Mouse (Mus musculus) embryo, embryonic 10 days (tissue): ENCODE data around the gene 0610012G03Rik.
"Not testable (repeated sequence)": the region's sequence is repeated elsewhere in the genome, so short reads cannot be mapped to it uniquely, and the experiment has no call there.

ENCODE experiments used
- DNase-seq: peaks from one replicate; pipeline ENCODE4 v3.0.0-alpha.2; 2015; ENCODE audit warnings: low spot score

The 0610012G03Rik gene

DNA sequence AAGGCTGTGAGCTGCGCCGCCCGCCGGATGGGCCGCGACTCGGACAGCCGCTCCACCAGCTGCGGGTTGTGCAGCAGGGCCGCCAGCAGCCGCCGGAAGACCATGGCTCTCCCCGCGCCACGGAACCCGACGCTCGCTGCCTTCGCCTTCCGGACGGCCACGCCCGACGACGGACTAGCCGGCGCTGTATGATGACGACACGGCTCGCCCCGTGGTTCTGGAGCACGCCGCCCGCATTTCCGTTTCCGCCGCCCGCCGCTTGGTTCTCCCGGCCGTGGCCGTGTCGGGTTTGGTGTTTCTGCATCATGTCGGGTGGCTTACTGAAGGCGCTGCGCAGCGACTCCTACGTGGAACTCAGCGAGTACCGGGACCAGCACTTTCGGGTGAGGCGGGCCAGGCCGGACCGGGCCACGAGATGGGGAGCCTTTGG lies at the start of gene 0610012G03Rik, which contains the start of gene Ncbp2:
Gene 0610012G03Rik, minus strand, starts transcription at position 150 of the 430 bp plus-strand sequence.
Gene Ncbp2, plus strand, starts transcription at position 169 of the 430 bp plus-strand sequence.
- peak; percentile 100 for DNase-seq

DNA sequence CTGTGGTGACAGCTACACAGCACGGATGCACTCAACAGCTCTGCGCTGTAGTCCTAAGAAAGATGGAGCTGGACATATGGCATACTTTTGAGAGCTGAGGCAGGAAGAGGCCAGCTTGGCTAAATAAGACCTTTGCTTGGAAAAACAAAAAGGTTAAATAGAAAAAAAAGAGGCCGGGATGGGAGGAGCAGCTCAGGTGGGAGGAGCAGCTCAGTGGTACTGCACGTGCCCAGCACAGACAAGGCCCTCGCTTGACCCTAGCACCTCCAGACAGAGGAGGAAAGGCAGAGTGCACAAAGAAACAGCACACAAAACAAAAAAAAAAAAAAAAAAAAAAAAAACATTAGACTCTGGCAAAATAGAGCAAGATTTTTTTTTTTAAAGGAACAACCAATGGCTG lies 48.1 kb upstream of the 0610012G03Rik start:
- DNase-seq, result no peak

DNA sequence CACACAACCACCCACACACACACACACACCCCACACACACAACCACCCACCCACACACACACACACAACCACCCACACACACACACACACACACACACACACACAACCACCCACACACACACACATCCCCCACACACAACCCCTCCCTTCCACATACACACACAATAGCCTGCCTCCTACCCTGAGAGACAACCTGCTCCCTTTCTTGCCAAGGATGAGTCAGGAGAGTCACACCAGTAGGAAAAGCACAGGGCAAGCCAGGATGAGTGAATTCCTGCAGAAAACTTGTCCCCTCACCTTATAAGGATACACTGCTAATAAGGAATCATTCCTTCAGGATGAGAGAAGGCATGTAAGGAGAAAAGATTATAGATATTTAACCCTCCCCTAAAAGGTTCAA lies 45.7 kb upstream of the 0610012G03Rik start:
- DNase-seq, result no peak

DNA sequence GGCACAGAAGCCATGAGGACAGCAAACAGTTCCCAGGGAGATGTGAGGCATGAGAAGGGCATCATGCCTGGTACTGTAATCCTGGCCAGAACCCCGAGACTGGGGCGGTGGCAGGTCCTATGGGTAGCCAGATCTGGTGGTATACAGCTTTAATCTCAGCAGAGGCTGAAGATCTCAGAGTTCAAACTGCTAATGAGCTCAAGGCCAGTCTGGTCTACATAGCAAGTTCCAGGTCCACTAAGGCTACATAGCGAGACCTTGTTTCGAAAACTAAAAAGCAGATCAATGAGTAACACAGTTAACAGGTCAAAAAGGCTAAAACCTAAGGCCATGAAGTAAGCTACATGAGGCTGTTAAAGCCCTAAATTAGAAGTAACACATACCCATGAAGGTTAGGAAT lies 44.9 kb upstream of the 0610012G03Rik start:
- DNase-seq, result no peak

DNA sequence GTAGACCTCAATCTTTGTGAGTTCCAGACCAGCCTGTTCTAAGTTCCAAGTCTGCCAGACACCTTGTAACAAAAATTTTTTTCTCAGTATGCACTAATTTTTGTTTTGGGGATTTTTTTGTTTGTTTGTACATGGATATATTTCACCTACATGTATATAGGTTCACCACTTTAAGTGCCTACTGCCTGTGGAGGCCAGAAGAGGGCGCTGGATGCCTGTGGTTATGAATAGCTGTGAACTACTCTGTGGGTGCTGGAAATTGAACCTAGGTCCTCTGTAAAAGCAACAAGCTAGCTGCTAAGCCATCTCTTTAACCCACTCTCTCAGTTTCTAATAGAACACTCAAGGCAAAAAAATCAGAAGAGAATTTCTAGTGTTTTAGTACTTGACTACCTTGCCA lies 43.7 kb upstream of the 0610012G03Rik start:
- DNase-seq, result no peak

DNA sequence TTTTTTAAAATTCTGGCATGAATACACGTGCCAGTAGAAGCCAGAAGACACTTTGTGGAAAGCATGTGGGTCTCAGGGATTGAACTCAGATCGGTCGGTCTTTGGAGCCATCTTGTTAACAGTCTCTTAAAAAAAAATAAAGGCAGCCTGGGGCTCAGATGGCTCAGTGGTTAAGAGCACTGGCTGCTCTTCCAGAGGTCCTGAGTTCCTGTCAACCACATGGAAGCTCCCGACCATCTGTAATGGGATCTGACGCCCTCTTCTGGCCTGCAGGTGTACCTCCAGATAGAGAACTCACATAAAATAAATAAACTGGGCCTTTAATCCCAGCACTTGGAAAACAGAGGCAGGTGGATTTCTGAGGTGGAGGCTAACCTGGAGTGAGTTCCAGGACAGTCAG lies 32.7 kb upstream of the 0610012G03Rik start:
- no peak for DNase-seq

DNA sequence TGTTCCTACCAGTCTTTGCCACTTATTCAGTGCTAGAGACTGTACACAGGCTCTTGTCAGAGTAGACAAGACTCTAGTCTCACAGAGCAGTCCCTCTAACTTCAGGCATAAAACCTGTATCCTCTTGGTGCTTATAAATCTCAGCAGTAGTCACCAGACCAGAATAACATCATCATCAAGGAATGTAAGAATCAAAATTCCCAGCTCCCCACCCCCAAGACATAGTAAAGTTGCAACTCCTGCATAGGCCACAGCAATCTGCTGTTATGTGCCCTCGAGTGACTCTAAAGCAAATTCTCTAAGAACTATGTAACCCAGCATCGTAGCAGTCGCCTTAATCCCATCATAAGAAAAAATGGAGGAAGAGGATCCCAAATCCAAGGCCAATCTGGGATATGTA lies 31.2 kb upstream of the 0610012G03Rik start:
- no peak for DNase-seq

DNA sequence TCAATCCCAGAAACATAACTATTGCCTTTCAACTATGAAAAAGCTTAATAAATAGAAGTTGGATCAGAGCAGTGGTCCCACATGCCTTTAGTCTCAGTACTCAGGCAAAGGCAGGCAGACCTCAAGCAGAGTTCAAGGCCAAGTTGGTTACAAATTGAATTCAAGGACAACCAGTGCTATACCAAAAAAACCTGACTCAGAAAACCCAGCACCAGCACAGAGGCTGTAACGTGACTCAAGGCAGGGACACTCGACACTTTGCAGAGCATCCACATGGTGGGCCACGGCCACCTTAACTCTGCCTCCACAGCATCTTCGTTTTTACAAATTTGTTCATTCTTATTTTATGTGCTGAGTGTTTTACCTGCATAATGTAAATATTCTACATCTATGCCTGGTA lies 27.0 kb upstream of the 0610012G03Rik start:
- no peak for DNase-seq

DNA sequence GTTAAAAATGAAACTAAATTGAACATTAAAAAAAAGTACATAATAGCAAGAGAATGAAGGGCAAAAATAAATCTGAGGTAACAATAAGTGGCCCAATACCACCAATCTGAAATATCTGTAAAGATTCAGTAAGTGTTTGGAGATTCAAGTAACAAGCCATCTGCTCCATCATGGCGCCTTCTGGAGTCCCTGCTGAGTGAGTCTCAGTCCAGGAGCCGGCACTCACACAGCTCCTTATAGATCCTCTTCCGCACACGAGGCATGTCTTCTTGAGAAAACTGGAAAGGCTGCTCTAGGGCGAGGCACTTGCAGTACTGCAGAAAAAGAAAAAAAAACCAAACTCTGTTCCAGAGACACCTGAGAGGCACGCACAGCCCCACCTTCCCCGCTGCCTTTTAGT lies 14.9 kb upstream of the 0610012G03Rik start:
- DNase-seq, result no peak

DNA sequence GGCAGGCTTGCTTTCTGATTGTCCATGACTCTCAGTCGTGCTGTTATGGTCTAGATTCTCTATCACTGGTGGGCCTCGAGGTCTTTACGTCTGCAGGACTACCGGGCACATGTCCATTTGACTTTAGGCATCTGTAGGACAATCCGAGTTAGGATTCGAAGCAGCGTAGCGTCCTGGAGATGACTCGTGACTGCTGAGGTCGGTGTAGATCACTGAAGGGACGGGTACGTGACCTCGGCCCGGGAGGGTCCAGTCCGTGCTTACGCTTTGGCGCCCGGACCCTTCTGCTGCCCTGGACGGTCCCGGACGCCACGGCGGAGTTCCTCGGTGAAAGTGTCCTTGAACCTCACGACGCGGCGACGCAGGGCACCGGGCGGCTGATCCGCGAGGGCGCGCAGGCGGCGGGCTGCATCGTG lies 385 bp downstream of the 0610012G03Rik start:
- no peak for DNase-seq

DNA sequence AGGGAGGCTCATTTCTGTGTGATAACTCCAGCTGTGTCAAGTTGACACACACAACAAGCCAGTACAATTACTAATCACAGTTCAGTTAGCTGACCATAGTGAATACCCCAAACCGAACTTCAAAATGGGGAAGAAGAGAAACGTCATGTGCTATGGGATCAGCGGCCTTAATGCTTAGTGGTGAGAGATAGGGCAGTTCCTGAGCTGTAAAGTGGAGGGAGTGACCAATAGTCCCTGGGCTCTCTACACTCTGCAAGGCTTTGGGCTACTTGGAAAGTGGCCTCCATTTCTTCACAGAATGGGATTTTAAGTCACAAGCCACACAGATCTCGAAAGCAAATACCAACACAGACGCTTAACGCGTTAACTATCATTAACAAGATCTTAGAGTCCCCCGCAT lies 961 bp downstream of the 0610012G03Rik start:
- DNase-seq, result no peak

DNA sequence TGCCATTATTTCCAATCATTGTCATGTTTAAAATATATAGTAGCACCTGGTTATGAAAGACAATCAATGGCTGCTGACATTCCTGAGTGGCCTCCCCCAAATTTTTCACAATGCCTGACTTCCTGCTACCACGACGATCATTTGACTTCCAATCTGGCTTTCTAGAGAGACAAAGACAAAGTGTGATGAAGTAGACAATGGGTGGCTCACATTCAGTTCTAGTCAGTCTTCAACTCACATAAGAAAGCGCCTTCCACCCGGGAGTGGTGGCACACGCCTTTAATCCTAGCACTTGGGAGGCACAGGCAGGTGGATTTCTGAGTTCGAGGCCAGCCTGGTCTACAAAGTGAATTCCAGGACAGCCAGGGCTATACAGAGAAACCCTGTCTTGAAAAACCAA lies 2.3 kb downstream of the 0610012G03Rik start:
- DNase-seq, result not testable (repeated sequence)

DNA sequence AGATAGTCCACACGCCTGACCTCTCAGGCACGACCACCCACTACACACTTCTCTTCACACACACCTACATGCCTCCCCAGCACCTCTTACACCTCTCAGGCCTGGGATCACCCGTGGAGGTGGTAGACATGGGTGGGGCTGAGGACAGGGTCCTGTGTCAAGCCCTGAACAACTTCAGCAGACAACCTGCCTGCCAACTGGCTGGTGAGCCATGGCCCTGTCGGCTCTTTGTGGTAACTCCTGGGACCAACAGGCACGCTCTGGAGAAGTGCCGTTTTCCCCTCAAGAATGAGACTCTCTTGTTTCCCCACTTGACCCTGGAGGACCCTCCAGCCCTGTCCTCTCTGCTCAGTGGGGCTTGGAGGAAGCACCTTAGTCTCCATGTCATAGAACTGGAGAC lies 2.9 kb downstream of the 0610012G03Rik start:
- no peak for DNase-seq

DNA sequence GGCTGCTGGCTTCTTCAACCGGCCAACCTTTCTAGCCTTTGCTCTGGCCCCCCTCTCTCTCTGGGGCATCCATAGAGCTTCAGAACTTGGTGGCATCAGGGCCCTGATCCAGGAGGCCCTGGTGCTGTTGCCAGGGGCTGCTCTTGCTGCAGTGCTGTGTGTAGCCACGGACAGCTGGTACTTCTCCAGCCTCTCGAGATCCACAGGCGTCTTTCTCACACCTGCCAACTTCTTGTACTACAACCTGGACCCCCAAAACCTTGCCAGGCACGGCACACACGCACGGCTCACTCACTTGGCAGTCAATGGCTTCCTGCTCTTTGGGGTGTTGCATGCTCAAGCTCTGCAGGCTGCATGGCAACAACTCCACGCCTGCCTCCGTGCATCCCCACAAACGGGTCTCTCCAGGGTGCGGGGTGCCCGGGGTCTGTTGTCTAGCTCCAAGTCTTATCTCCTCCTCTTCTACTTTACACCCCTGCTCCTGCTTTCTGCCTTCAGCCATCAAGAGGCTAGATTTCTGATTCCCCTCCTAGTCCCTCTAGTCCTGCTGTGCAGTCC lies 3.5 kb downstream of the 0610012G03Rik start:
- DNase-seq, result no peak

DNA sequence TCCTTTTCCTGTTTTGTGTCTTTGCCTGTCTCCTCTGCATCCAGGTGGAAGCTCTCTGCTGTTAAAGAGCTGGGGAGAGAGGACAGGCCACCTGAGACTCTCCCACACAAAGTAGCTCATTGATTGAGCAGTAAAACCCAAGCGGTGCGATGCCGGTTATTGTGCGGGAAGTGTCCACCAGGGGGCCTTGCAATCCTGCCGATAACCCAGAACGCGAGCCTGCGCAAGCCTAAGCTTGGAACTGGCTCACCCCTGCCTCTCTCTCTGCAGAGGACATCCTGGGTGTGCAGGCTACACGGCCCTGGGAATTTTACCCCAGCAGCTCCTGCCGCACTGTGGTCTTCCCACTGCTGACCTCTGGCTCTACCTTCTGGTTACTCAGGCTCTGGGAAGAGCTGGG lies 4.3 kb downstream of the 0610012G03Rik start:
- peak; percentile 87 for DNase-seq

DNA sequence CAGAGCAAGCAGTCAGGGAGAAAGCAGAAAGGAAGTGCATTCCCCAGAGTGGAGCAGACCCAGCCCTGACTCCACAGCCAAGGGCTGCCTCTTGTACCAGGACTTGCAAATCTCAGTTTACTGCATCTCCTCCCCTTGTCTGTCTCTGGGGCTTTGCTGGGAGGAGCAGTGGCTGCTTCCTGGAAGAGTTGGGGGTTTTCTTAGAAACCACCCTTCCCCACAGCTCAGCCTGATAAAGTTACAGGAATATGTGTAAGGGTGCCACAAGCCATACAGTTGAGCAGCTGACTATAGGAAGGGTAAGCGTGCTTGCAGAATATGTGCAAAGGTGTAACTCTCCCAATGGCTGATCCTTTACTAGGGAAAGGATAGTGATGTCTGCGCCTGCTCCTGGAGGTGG lies 7.7 kb downstream of the 0610012G03Rik start:
- no peak for DNase-seq

DNA sequence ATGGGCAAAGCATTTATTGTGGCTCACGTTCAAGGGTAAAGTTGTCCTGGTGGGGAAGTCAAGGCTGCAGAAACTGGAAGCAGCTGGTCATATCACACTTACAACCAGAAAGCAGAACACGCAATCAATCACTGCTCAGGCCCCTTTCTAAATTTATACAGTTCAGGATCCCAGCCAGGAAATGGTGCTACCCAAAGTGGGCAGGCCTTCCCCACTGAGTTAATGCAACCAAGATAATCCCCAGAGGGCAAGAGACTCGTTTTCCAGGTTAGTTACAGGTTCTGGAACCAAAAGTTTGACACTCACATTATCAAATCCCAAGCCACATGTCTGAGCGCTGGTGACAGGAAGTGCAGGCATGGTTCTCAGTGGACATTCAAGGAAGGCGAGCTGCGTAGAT lies 9.4 kb downstream of the 0610012G03Rik start:
- no peak for DNase-seq

DNA sequence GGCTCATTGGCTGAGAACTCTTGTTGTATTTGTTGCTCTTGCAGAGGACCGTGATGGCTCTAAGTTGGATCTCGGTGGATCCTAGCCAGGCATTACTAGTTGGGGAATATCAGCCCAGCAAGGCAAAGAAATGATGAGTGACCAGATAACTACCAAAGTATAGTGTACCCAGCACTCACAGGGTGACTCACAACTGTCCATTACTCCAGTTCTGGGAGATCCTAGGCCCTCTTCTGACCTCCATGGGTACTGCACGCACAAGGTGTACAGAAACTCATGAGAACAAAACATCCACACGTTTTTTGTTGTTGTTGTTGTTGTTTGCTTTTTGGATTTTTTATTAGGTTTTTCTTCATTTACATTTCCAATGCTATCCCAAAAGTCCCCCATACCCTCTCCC lies 11.7 kb downstream of the 0610012G03Rik start:
- no peak for DNase-seq

DNA sequence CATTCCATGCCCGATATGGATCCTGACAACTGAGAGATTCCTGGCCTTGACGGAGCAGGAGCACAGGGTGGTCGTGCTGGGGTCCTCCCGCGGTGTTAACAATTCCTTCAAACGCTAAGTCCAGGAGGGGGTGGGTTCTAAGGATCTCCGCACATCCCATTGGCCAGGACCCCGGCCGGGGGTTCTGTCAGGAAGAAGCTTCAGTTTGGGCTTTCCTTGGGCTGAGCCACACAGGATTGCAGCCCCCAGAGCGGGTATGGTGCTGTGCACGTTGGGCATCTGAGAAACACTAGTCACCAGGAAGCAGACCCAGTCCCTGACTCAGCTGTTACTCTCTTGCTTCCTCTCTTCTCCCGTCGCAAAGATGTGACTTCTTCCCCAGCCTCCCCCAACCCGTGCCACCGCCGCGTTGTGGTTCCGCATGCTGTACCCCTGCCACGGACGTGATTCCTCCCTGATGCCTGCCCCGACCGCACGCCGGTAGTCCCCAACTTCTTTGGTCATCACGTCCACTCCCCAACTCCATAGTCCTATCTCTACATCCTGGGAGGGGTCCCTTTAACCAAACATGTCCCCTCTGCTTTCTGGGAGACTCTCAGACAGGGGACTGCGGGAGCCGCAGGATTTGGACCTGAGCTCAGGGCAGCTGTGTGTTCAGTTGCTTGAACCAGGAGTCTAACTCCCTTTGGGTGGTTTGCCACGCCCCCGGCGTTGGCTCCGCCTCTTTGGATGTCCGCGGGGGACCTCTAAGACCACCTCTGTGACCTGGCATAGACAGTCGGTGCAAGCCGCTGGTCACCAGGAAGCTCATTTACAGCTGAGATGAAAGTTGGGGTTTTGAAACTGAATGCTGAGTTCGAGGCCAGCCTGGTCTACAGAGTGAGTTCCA lies 13.0 kb downstream of the 0610012G03Rik start:
- no peak for DNase-seq

DNA sequence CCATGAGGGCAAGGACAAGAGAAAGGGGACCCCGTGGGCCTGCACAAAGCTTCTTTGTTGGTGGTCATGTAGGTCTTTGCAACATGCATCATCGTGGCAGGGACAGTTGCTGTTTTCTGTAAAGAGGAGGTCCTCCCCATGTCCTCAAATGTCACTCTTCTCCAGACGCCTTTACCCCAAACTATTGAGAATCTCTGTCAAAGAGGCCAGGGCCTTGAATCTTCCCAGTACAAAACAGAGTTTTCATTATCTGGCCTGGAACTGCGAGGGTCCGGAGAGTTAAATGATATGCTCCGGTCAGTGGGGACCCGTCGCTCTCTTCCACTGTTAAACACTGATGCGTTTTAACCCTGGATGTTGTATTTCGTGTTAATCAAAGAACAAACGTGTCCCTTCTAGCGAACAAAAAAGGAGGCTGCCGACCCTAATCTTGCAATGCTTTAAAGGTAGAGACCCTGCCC lies 13.7 kb downstream of the 0610012G03Rik start:
- DNase-seq, result no peak

DNA sequence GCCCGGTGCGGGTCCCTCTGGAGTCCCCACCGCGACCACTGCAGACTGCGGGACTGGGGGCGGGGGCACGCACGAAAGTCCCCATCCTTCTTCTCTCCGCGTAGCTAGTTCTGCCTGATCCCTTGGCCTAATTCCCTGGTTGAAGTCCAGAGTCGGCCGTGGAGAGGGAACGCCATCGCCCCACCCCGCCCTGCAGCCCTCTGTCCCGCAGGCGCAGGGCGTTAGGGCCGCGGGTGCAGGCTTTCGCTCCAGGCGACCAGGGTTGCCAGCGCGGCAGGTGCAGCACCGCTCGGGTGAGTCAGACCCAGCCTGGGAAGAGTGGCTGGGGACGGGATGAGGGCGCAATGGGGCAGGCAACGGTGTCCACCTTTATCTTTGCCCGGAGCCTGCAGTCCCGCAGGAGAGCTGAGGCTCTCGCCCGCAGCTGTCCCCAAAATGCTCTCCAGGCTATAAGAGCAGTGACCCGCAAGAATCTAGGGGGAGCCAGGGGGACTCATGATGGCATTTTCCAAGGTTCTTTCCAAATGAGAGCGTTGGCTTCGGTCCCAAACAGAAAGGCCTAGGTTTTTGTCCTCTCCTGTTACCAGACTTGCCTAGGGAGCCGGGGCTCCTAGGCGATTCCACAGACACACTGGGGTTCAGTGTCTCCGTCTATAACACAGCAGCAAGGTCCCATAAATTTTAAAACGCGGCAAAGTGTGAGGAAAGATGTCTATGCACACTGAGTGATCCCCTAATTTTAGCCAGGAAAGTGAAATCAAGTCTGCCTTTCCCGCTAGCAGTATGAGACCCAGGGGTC lies 14.3 kb downstream of the 0610012G03Rik start, which contains the start of gene Pigz:
Gene Pigz, plus strand, starts transcription at position 101 of the 799 bp plus-strand sequence.
- no peak for DNase-seq
